Mouse (Mus musculus): Measurements from ENCODE around the gene Nfam1.

The Nfam1 gene

DNA sequence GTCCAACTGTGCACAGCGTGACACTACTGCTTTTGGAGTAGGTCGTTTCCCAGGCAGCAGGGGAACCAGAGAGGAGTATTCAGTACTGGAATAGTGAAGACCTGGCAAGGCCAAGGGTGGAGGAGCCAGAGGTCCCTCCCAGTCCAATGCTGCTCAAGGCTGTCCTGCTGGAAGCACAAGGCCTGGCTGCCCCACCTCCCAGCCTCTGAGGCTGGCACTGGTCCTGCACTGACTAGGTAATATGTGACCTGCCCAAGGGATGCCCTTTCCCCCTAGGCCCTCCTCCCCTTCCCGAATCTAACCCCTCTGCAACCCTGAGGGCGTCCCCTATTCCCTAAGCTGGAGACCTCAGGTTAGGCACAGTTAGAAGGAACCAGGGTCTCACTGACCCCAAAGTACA lies 70.6 kb downstream of the Nfam1 start:
- DNase-seq (ENCODE audit: low read depth in 2 of 2, low spot score in 2 of 2) = no peak

DNA sequence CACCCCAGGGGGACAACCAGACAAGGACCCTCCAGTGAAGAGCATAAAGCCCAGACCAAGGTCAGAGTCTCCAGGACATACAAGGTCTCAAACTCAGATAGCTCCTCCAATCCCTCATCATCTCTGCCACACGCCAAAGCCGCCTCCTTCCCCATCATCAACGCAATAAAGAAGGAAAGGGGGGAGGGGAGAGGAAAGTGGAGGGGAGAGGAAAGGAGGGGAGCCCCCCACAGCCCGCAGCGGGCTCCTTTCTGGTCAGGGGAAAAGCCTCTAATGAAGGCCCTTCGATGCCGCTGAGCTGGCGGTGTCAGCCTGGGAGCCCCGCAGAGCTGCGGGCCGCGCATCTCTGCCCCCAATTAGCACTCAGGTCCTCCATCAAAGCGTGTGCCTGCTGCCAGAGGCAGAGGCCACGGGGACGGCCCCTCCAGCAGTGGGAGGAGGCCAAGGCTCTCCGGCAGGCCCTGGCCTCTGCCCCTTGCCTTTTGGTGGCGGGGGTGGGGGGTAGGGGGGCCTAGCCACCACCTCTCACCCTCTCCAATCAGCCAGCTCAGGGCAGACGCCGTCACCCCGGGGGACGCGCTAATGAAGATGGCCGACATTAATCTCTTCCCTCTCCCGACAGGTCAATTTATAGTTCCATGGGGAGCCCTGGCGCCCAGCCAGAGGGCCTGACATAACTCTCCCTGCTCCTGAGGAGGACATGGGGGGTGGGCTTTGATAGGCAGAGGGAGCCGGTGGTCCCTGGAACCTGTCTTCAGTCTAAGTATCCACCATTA lies 72.1 kb downstream of the Nfam1 start:
- no peak for DNase-seq (ENCODE audit: low read depth in 2 of 2, low spot score in 2 of 2)

GRCm38 (mm10) chr15:82959151-82959550 lies 74.0 kb downstream of the Nfam1 start:
- no peak for DNase-seq (ENCODE audit: low read depth in 2 of 2, low spot score in 2 of 2)

DNA sequence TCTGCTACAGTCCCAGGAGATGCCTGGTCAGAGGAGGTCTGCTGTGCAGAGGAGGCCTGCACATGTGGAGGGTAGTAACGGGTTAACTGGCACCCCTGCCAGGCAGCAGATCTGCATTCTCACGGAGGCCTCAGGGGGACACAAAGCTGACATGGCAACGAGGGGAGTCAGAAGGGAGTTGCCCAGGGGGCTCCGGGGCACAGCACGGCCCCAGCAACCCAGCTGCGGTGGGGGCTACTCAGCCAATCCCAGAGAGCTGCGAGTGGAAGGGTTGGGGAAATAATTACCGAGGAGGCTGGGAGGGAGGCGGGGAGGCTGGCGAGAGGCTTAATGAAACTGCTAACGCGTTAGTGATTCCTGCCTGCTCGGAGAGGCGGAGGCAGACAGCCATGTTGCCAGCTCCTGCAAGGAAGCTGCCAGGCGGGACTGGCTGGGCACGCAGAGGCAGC lies 74.8 kb downstream of the Nfam1 start:
- DNase-seq (ENCODE audit: low read depth in 2 of 2, low spot score in 2 of 2) = no peak

DNA sequence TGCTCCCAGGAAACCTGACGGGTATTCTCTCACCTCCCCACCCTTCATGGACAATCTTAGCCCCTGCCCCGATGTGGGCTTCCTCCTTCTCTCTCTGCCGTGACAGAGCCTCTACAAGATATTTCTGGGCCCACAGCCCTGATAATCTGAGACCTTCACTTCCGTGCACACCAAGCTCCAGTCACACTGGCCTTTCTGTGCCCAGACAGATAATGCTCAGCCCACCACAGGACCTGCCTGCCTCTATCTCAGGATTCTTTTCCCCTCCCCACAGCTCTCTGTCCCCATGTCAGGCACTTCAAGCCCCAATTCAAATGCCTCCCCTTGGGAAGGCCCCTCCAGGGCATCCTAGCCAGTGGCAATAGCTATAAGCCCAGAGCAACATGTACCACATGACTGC lies 76.4 kb downstream of the Nfam1 start:
- DNase-seq (ENCODE audit: low read depth in 2 of 2, low spot score in 2 of 2) = no peak

DNA sequence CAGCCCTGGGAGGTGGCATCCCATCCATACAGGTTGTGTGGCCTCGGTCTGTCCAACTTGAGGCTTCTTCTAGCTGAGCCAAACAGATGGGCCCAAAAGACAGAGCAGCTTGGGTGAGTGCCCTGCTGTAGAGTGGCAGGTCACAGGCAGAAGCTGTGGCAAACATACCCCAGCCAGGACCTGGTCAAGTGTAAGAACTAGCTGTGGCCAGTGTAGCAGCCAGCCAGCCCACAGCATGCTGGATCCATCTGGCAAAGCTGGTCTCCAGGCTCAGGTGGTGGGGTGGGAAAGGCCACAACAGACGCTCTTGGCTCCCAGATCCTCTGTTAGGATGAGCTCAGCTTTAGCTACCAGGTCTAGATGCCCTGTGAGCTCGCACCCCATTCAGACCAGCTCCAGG lies 76.8 kb downstream of the Nfam1 start:
- DNase-seq (ENCODE audit: low read depth in 2 of 2, low spot score in 2 of 2) = no peak

DNA sequence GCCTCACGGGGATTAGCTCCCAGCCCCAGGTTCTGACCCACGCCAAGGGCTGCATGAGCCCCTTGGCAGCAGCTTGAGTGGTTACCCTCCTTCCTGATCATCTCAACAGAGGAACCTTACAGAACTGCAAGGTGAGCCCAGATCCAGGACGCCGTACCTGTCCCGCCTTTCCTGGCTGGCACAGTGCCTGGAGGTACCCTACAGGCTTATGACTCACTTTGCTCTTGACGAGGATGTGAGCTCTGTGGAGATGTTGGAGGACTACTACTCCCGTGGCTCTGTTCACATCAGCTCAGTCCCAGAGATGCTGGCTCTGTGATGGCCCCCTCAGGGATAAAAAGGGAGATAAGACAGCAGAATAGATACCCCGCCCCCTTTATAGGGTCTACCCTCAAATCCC lies 77.8 kb downstream of the Nfam1 start:
- DNase-seq (ENCODE audit: low read depth in 2 of 2, low spot score in 2 of 2) = no peak

DNA sequence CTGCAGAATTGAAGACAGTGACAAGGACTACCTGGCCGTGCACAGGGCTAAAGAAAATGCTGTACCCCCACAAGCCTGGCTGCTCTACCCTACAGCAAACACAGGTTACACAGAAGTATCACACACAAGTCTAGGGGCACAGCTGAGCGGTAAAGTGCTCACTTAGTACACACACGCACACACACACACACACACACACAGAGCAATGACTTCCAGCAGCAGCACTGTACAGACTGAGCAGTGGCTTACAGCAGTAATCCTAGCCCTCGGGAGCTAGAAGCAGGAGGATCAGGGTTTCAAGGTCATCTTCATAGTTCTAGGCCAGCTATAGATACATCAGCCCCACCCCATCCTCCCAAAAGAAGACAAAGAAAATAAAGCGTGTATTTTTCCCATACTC lies 79.1 kb downstream of the Nfam1 start:
- no peak for DNase-seq (ENCODE audit: low read depth in 2 of 2, low spot score in 2 of 2)

DNA sequence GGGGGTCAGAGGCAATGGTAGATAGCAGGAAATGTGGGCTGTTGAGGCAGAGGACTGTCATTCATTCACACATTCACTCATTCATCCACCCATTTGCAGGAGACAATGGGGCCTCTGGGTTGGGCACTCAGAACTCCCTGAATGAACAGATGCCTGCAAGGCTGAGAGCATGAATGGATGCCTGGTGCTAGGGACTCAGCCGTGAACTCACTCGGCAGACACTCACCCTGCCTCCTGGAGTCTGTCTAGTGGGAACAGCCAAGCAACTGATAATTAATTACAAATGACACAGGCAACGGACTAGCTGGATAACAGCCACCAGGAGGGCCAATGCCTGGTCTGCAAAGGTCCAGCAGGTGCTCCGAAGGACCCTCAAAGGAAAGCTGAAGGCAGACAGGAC lies 80.0 kb downstream of the Nfam1 start:
- DNase-seq (ENCODE audit: low read depth in 2 of 2, low spot score in 2 of 2) = no peak

DNA sequence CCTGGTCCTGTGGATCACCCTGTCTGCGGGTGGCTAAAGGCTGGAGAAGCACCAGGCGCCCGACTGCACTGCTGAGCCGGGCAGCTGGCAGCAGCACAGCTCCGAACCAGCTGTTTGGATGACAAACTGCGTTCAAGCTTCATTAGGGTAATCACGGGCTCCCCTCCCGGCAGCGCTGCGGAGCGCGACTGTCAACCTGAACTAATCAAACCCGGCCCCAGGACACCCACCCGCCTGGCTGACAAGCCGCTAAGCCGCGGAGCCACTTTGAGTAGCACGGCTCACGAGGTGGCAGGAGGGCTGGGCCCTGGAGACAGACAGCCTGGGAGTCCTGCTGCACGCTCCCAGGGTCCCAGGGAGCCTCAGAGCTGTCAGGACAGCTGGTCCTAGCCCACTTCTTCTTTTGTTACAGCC lies 80.8 kb downstream of the Nfam1 start:
- no peak for DNase-seq (ENCODE audit: low read depth in 2 of 2, low spot score in 2 of 2)

- no peak for DNase-seq (ENCODE audit: low read depth in 2 of 2, low spot score in 2 of 2)
Observed at GRCm38 (mm10) chr15:82950246-82950645, 82.9 kb downstream of the Nfam1 start.

- no peak for DNase-seq (ENCODE audit: low read depth in 2 of 2, low spot score in 2 of 2)
Observed at GRCm38 (mm10) chr15:82947431-82947830, 85.7 kb downstream of the Nfam1 start.

GRCm38 (mm10) chr15:82944479-82945195 lies 88.5 kb downstream of the Nfam1 start:
- DNase-seq (ENCODE audit: low read depth in 2 of 2, low spot score in 2 of 2) = no peak

Measured in CD8-positive naive resting alpha-beta T cell, adult 2 months (primary cell).